Mouse (Mus musculus) urinary bladder, adult 18-20 months (tissue): ENCODE results near the gene Sox15.
"Not testable (repeated sequence)": the region's sequence is repeated elsewhere in the genome, so short reads cannot be mapped to it uniquely, and the experiment has no call there.

ENCODE experiments used
- DNase-seq, 2 experiments: peaks; one replicate each; pipeline ENCODE4 v3.0.0; 2022; ENCODE audit warnings: low spot score in 2 of 2, mixed read lengths in 2 of 2

The Sox15 gene

DNA sequence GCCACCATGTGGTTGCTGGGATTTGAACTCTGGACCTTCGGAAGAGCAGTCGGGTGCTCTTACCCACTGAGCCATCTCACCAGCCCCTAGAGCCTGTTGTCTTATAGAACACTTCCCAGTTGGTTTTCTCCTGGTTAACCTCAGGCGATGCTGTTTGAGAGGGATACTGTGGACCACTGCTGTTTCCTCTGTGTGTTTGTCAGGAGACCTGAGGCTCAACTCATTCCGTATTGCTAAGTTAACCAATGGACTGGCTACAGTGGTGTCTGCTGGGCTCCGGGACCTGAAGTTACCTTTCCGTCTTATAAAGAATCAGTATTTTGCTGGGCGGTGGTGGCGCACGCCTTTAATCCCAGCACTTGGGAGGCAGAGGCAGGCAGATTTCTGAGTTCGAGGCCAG is 47.8 kb downstream of the Sox15 start:
- DNase-seq = not testable (repeated sequence)

DNA sequence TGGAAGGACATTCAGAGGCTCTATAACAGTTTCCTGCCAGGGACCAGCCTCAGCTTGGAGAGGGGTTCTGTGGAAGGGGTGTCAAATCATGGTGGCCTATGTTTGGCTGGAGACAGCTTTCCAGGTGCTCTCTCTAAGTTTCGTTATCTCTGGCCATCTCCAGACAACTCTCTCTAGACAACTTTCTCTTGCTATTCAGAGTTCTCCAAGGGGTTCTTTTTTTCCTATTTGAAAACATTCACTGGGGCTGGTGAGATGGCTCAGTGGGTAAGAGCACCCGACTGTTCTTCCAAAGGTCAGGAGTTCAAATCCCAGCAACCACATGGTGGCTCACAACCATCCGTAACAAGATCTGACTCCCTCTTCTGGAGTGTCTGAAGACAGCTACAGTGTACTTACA is 48.3 kb downstream of the Sox15 start:
- not testable (repeated sequence) for DNase-seq

DNA sequence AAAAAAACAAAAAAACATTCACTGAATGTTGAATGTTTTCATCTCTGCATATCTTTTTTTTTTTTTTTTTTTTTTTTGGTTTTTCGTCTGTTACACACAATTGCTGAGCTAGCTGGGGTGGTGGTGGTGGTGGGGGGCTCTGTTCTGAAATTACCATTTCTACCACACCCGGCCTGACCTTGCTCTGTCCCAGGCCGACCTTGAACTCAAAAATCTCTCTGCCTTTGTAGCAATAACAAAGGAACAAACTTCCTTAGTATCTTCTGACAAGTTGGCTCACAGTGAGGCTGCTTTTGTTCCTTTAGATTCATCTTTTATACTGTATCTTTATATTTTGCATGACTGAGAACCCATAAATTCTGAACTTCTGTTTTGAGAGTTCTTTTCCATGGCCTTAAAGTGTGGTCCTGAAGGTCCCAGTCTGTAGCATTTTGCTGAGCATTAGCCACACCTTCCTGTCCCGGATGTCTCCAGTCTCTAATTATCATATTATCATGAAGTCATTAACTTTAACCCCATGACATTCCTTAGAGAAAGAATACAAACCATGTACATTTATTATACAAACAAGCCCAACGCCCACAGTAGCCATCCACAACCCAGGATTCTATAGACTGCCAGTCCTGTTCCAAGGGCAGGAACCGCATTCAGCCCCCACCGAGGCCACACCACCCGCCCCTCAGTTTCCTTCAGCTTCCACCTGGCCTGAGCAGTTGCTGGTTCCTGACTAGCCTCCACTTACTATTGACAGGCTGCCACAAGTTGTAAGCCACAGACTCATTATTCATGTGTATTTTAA is 48.9 kb downstream of the Sox15 start:
- DNase-seq = no peak

DNA sequence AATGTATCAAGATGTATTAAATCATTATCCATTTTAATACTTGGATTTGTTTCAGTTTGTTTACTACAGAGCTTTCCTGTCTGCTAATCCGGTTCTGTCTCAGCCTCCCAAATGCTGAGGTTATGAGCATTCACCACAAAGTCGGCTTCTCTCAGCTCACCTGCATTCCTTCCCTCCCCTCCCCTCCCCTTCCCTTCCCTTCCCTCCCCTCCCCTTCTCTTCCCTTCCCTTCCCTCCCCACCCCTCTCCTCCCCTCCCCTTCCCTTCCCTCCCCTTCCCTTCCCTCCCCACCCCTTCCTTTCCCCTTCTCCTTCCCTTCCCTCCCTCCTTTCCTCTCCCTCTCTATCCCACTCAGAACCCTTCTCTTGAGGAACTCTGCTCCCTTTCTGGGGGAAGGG is 49.5 kb downstream of the Sox15 start:
- DNase-seq = no peak
